Mouse (Mus musculus): ENCODE measurements at regions not wholly inside any gene's neighbourhood (a gene's known extent, or its start where the extent isn't known, plus 50 kb on each side); places are given as distances from the start of the nearest gene placed in this dataset.
A peak's percentile ranks its signal among the peaks of the same experiment; 100 is the strongest.

- no peak for TF ChIP-seq HCFC1 (IDR thresholded peaks at IDR 0.05; ENCODE audit: low read depth, low read length)
- TF ChIP-seq CTCF (IDR thresholded peaks at IDR 0.05 in 2 of 3, conservative IDR thresholded peaks at IDR 0.05 in 1 of 3; ENCODE audit: control insufficient read depth in 1 of 3, insufficient read depth in 1 of 3, low read depth in 2 of 3, low read length in 3 of 3, poor library complexity in 1 of 3, severe bottlenecking in 1 of 3): peak in 2 of 3 experiments; percentile 61 to 71; a peak in 4 of 6 replicates
- TF ChIP-seq POLR2A (IDR thresholded peaks at IDR 0.05; ENCODE audit: control insufficient read depth in 1 of 2, insufficient read depth in 1 of 2, low read depth in 1 of 2, low read length in 2 of 2, poor library complexity in 1 of 2): no peak
- no peak for TF ChIP-seq GATA1 (IDR thresholded peaks at IDR 0.05; ENCODE audit: low read depth, low read length)
- no peak for TF ChIP-seq POLR2AphosphoS2 (IDR thresholded peaks at IDR 0.05; ENCODE audit: low read length)
- TF ChIP-seq GABPA (IDR thresholded peaks at IDR 0.05; ENCODE audit: low read depth, low read length): no peak
- no peak for TF ChIP-seq SIN3A (IDR thresholded peaks at IDR 0.05; ENCODE audit: low read length)
- TF ChIP-seq TCF12 (IDR thresholded peaks at IDR 0.05; ENCODE audit: low read depth, low read length): no peak
- no peak for TF ChIP-seq ELF1 (IDR thresholded peaks at IDR 0.05; ENCODE audit: low read depth, low read length)
- no peak for TF ChIP-seq USF1 (IDR thresholded peaks at IDR 0.05; ENCODE audit: low read depth, low read length)
- TF ChIP-seq TAL1 (IDR thresholded peaks at IDR 0.05; ENCODE audit: low read length): no peak
- no peak for TF ChIP-seq MXI1 (IDR thresholded peaks at IDR 0.05; ENCODE audit: low read depth, low read length)
- TF ChIP-seq CHD2 (IDR thresholded peaks at IDR 0.05; ENCODE audit: low read length): no peak
- no peak for TF ChIP-seq NELFE (IDR thresholded peaks at IDR 0.05; ENCODE audit: low read depth, low read length)
Observed at GRCm38 (mm10) chr13:107100116-107100515, 78.2 kb upstream of the Kif2a start.
